Mouse (Mus musculus): ENCODE results near the gene Cd248.

- TF ChIP-seq CTCF (IDR thresholded peaks at IDR 0.05; ENCODE audit: control insufficient read depth, insufficient read depth, insufficient replicate concordance, low read depth, low read length) = 0 out of 2 replicates have a peak, but pooled peaks have one; percentile 10
- no peak for TF ChIP-seq POLR2A (IDR thresholded peaks at IDR 0.05; ENCODE audit: control insufficient read depth, low read depth, low read length)
Observed at GRCm38 (mm10) chr19:5073028-5073427, 5.2 kb downstream of the Cd248 start.

Data from testis, adult 2 months (tissue).